Mouse (Mus musculus): ENCODE data around the gene Shf.
"Not testable (repeated sequence)": the region's sequence is repeated elsewhere in the genome, so short reads cannot be mapped to it uniquely, and the experiment has no call there.

- not testable (repeated sequence) for TF ChIP-seq POLR2A (IDR thresholded peaks at IDR 0.05; ENCODE audit: borderline replicate concordance, low read depth, low read length); CTCF (IDR thresholded peaks at IDR 0.05; ENCODE audit: low read depth, low read length)
Measured at GRCm38 (mm10) chr2:122346164-122346563, 22.8 kb downstream of the Shf start.

Measured in bone marrow macrophage, adult 2 months (primary cell).